Mouse (Mus musculus): ENCODE data around the gene Rbbp4. TPM values are rescaled to one million over a fixed set of nuclear protein-coding genes. Genes with fewer than 3 reads are reported as not detected.

Gene Rbbp4
- total and polyA plus RNA-seq, 3 experiments: 50.9 to 127 TPM; not detected in 1

- Histone ChIP-seq H3K9me3 (replicated peaks; ENCODE audit: insufficient read depth, low read length) (no peaks in the 10 kb centered on the region), H3K4me3 (ENCODE audit: control insufficient read depth in 1 of 2, insufficient read depth in 1 of 2, low read depth in 2 of 2, low read length in 2 of 2) (no peak overlapping the region), H3K27me3 (ENCODE audit: control insufficient read depth in 1 of 2, insufficient read depth in 2 of 2, low read length in 2 of 2) (no peaks in the 10 kb centered on the region), H3K79me2 (ENCODE audit: control insufficient read depth, insufficient read depth, low read length, poor library complexity) (no peaks in the 10 kb centered on the region), H3K36me3 (ENCODE audit: control insufficient read depth in 1 of 2, insufficient read depth in 2 of 2, low read length in 2 of 2) (no peaks in the 10 kb centered on the region), H3K27ac (ENCODE audit: control insufficient read depth, low read depth, low read length) (no peak overlapping the region), H3K4me1 (ENCODE audit: control insufficient read depth in 1 of 2, insufficient read depth in 2 of 2, low read length in 2 of 2) (peaks cover 0 to 8% of the 10 kb centered on the region in 2 experiments; a peak in 2 of 4 replicates), H3K9ac (ENCODE audit: control insufficient read depth, low read depth, low read length, poor library complexity, severe bottlenecking) (no peak overlapping the region)
- DNase-seq (ENCODE audit: low read depth, low spot score): peak; percentile 92
- TF ChIP-seq POLR2AphosphoS5 (IDR thresholded peaks at IDR 0.05; ENCODE audit: borderline replicate concordance, low read depth, low read length) (no peak), POLR2A (IDR thresholded peaks at IDR 0.05; ENCODE audit: control insufficient read depth in 1 of 2, insufficient read depth in 1 of 2, low read depth in 1 of 2, low read length in 2 of 2, poor library complexity in 1 of 2) (no peak), MAX (IDR thresholded peaks at IDR 0.05; ENCODE audit: low read length) (no peak), HCFC1 (IDR thresholded peaks at IDR 0.05; ENCODE audit: low read depth, low read length) (peak; percentile 54; the same call in 1 of the 2 replicates), MYB (IDR thresholded peaks at IDR 0.05; ENCODE audit: low read depth, low read length) (no peak), CHD2 (IDR thresholded peaks at IDR 0.05; ENCODE audit: low read length) (no peak), SMC3 (IDR thresholded peaks at IDR 0.05; ENCODE audit: low read depth, low read length) (peak; percentile 99), GATA1 (IDR thresholded peaks at IDR 0.05; ENCODE audit: low read depth, low read length) (peak; percentile 47), MAFK (IDR thresholded peaks at IDR 0.05; ENCODE audit: borderline replicate concordance, low read depth, low read length) (no peak), ZMIZ1 (IDR thresholded peaks at IDR 0.05; ENCODE audit: low read depth, low read length) (no peak), MEF2A (IDR thresholded peaks at IDR 0.05; ENCODE audit: extremely low read depth, insufficient replicate concordance, low read depth, low read length, poor library complexity, severe bottlenecking) (no peak), NELFE (IDR thresholded peaks at IDR 0.05; ENCODE audit: low read depth, low read length) (no peak), UBTF (IDR thresholded peaks at IDR 0.05; ENCODE audit: borderline replicate concordance, insufficient read depth, low read depth, low read length) (no peak), E2F4 (IDR thresholded peaks at IDR 0.05; ENCODE audit: borderline replicate concordance, low read depth, low read length) (no peak), USF2 (IDR thresholded peaks at IDR 0.05; ENCODE audit: borderline replicate concordance in 1 of 2, insufficient read depth in 1 of 2, low read depth in 1 of 2, low read length in 2 of 2) (no peak), SIN3A (IDR thresholded peaks at IDR 0.05; ENCODE audit: low read length) (peak; percentile 64), MXI1 (IDR thresholded peaks at IDR 0.05; ENCODE audit: low read depth, low read length) (peak; percentile 53; the same call in 1 of the 2 replicates), RAD21 (IDR thresholded peaks at IDR 0.05; ENCODE audit: low read depth, low read length) (no peak; the same call in none of the 2 replicates), EP300 (IDR thresholded peaks at IDR 0.05; ENCODE audit: low read depth in 1 of 2, low read length in 2 of 2) (0 out of 4 replicates have a peak, but pooled peaks of 1 of the 2 experiments have one; percentile 26), POLR2AphosphoS2 (IDR thresholded peaks at IDR 0.05; ENCODE audit: low read length) (no peak), USF1 (IDR thresholded peaks at IDR 0.05; ENCODE audit: low read depth, low read length) (no peak), KAT2A (conservative IDR thresholded peaks at IDR 0.05; ENCODE audit: low read depth, low read length) (no peak), NRF1 (IDR thresholded peaks at IDR 0.05; ENCODE audit: insufficient read depth, low read depth, low read length, poor library complexity, severe bottlenecking) (no peak), CHD1 (IDR thresholded peaks at IDR 0.05; ENCODE audit: low read depth, low read length) (no peak), GABPA (IDR thresholded peaks at IDR 0.05; ENCODE audit: low read depth, low read length) (no peak), CTCF (IDR thresholded peaks at IDR 0.05 in 2 of 3, conservative IDR thresholded peaks at IDR 0.05 in 1 of 3; ENCODE audit: control insufficient read depth in 1 of 3, insufficient read depth in 1 of 3, low read depth in 2 of 3, low read length in 3 of 3, poor library complexity in 1 of 3, severe bottlenecking in 1 of 3) (peak in 2 of 3 experiments; percentile 98 to 99; a peak in 5 of 6 replicates), RCOR1 (IDR thresholded peaks at IDR 0.05; ENCODE audit: low read depth, low read length) (no peak), TCF12 (IDR thresholded peaks at IDR 0.05; ENCODE audit: low read depth, low read length) (no peak), BHLHE40 (IDR thresholded peaks at IDR 0.05; ENCODE audit: borderline replicate concordance, low read depth, low read length) (no peak), TBP (IDR thresholded peaks at IDR 0.05; ENCODE audit: low read depth, low read length) (no peak), JUND (IDR thresholded peaks at IDR 0.05; ENCODE audit: low read depth, low read length) (no peak), TAL1 (IDR thresholded peaks at IDR 0.05; ENCODE audit: low read length) (0 out of 2 replicates have a peak, but pooled peaks have one; percentile 15), ZKSCAN1 (IDR thresholded peaks at IDR 0.05; ENCODE audit: low read depth, low read length) (no peak), MAZ (IDR thresholded peaks at IDR 0.05; ENCODE audit: low read depth, low read length) (peak; percentile 31; the same call in 1 of the 2 replicates), ELF1 (IDR thresholded peaks at IDR 0.05; ENCODE audit: low read depth, low read length) (peak; percentile 49; the same call in 1 of the 2 replicates), ZC3H11A (IDR thresholded peaks at IDR 0.05; ENCODE audit: low read depth, low read length) (peak; percentile 95), ETS1 (IDR thresholded peaks at IDR 0.05; ENCODE audit: low read depth, low read length) (no peak)
These were observed 58.7 kb downstream of the Rbbp4 start for GRCm38 (mm10) chr4:129276453-129276865.

Data from MEL (cell line).